Mouse (Mus musculus) forebrain, embryonic 12.5 days (tissue): Measurements from ENCODE around the gene Cyp24a1. TPM values are rescaled to one million over a fixed set of nuclear protein-coding genes. Genes with fewer than 3 reads are reported as not detected.
A peak's percentile ranks its signal among the peaks of the same experiment; 100 is the strongest.
"Not testable (repeated sequence)": the region's sequence is repeated elsewhere in the genome, so short reads cannot be mapped to it uniquely, and the experiment has no call there.

Source experiments
- ATAC-seq: fragments of 200-750 bp; cut with Nextera tagmentation; 2 replicates; pipeline ENCODE4 v1.8.0; 2017; ENCODE audit warnings: moderate TSS enrichment; ENCODE audit not compliant: low FRiP score
- H3K27ac ChIP-seq: fragments of 300-500 bp; sonication (generic); 2 replicates; pipeline ENCODE4 v1.5.1; 2016; ENCODE audit warnings: mild to moderate bottlenecking
- H3K27me3 ChIP-seq: fragments of 300-500 bp; sonication (generic); 2 replicates; pipeline ENCODE4 v1.6.1; 2016; ENCODE audit warnings: mild to moderate bottlenecking
- H3K36me3 ChIP-seq: fragments of 300-500 bp; sonication (generic); replicated peaks from 2 replicates; pipeline ENCODE4 v1.6.1; 2016; ENCODE audit warnings: mild to moderate bottlenecking
- H3K4me1 ChIP-seq: fragments of 300-500 bp; sonication (generic); 2 replicates; pipeline ENCODE4 v1.6.1; 2016
- H3K4me2 ChIP-seq: fragments of 300-500 bp; sonication (generic); 2 replicates; pipeline ENCODE4 v1.6.1; 2016; ENCODE audit warnings: mild to moderate bottlenecking, moderate library complexity
- H3K4me3 ChIP-seq: fragments of 300-500 bp; sonication (generic); replicated peaks from 2 replicates; pipeline ENCODE4 v1.5.1; 2016; ENCODE audit warnings: mild to moderate bottlenecking
- H3K9ac ChIP-seq: fragments of 300-500 bp; sonication (generic); 2 replicates; pipeline ENCODE4 v1.6.1; 2016; ENCODE audit warnings: mild to moderate bottlenecking
- H3K9me3 ChIP-seq: fragments of 300-500 bp; sonication (generic); 2 replicates; pipeline ENCODE4 v1.6.1; 2016
- WGBS: fragments of 180-500 bp; shearing (Covaris S2); methylation state at CpG from one replicate; pipeline ENCODE4 v1.1.7; 2016; 5-methylcytosine and 5-hydroxymethylcytosine counted together
- polyA plus RNA-seq: library from polyadenylated mRNA; unstranded; fragments of >200 nt; fragmentation: Nextera tagmentation; extraction: Ambion mirVana; gene quantifications from 2 replicates; pipeline ENCODE4 v1.2.1, GENCODE M21; 2016

Cyp24a1 gene
- polyA plus RNA-seq, 1 experiment from 2014 or later = not detected

- Histone ChIP-seq H3K27me3 (peaks cover 4% of the 10 kb centered on the region; the same call in 1 of the 2 replicates), H3K27ac (no peak overlapping the region), H3K9me3 (no peaks in the 10 kb centered on the region), H3K4me1 (peaks cover 6% of the 10 kb centered on the region), H3K4me3 (no peak overlapping the region), H3K4me2 (no peak overlapping the region), H3K9ac (no peak overlapping the region), H3K36me3 (no peaks in the 10 kb centered on the region)
- WGBS = 68% methylated on average over 10 of the region's 10 CpGs
- no peak for ATAC-seq
Observed at GRCm38 (mm10) chr2:170459183-170459582, 37.8 kb downstream of the Cyp24a1 start.

GRCm38 (mm10) chr2:170453809-170454208 is 43.1 kb downstream of the Cyp24a1 start:
- not testable (repeated sequence) for H3K4me3 ChIP-seq, H3K4me1 ChIP-seq, H3K27ac ChIP-seq, H3K4me2 ChIP-seq, ATAC-seq, H3K9ac ChIP-seq, H3K36me3 ChIP-seq, H3K27me3 ChIP-seq, H3K9me3 ChIP-seq
- WGBS = 82% methylated on average over 4 of the region's 4 CpGs

- no peaks in the 10 kb centered on the region for H3K36me3 ChIP-seq
- peaks cover 3% of the 10 kb centered on the region for H3K4me1 ChIP-seq
- no peaks in the 10 kb centered on the region for H3K9me3 ChIP-seq
- H3K4me3 ChIP-seq = no peak overlapping the region
- no peak overlapping the region for H3K9ac ChIP-seq
- 11% methylated on average over 9 of the region's 9 CpGs for WGBS
- no peak overlapping the region for H3K27ac ChIP-seq
- H3K27me3 ChIP-seq = peaks cover 9% of the 10 kb centered on the region; the same call in 1 of the 2 replicates
- H3K4me2 ChIP-seq = no peak overlapping the region
- ATAC-seq = 0 out of 2 replicates have a peak, but pooled peaks have one; percentile 30
Observed at GRCm38 (mm10) chr2:170450933-170451332, 46.0 kb downstream of the Cyp24a1 start.

GRCm38 (mm10) chr2:170447651-170448050 is 49.3 kb downstream of the Cyp24a1 start:
- H3K36me3 ChIP-seq = no peaks in the 10 kb centered on the region
- WGBS = 74% methylated on average over 10 of the region's 10 CpGs
- ATAC-seq = no peak
- no peak overlapping the region for H3K4me2 ChIP-seq
- H3K9me3 ChIP-seq = no peaks in the 10 kb centered on the region
- peaks cover 3% of the 10 kb centered on the region for H3K4me1 ChIP-seq
- H3K9ac ChIP-seq = no peak overlapping the region
- no peak overlapping the region for H3K27ac ChIP-seq
- peaks cover 9% of the 10 kb centered on the region; the same call in 1 of the 2 replicates for H3K27me3 ChIP-seq
- H3K4me3 ChIP-seq = no peak overlapping the region

- Histone ChIP-seq H3K4me1 (peaks cover 3% of the 10 kb centered on the region), H3K27ac (no peak overlapping the region), H3K36me3 (no peaks in the 10 kb centered on the region), H3K4me3 (no peak overlapping the region), H3K4me2 (no peak overlapping the region), H3K9me3 (no peaks in the 10 kb centered on the region), H3K9ac (no peak overlapping the region), H3K27me3 (peaks cover 9% of the 10 kb centered on the region; the same call in 1 of the 2 replicates)
- ATAC-seq = no peak
- 54% methylated on average over 5 of the region's 5 CpGs for WGBS
Observed at GRCm38 (mm10) chr2:170446843-170447383, 50.0 kb downstream of the Cyp24a1 start.

- Histone ChIP-seq H3K27ac (no peak overlapping the region), H3K4me3 (no peak overlapping the region), H3K9me3 (no peaks in the 10 kb centered on the region), H3K4me2 (no peak overlapping the region), H3K36me3 (no peaks in the 10 kb centered on the region), H3K4me1 (no peaks in the 10 kb centered on the region), H3K9ac (no peak overlapping the region), H3K27me3 (peaks cover 4% of the 10 kb centered on the region; the same call in 1 of the 2 replicates)
- ATAC-seq = no peak
- WGBS = 94% methylated on average over 5 of the region's 5 CpGs
Observed at GRCm38 (mm10) chr2:170445861-170446260, 51.1 kb downstream of the Cyp24a1 start.

- Histone ChIP-seq H3K4me3 (no peak overlapping the region), H3K27ac (no peak overlapping the region), H3K9ac (no peak overlapping the region), H3K4me1 (no peaks in the 10 kb centered on the region), H3K36me3 (no peaks in the 10 kb centered on the region), H3K27me3 (peaks cover 3% of the 10 kb centered on the region; the same call in 1 of the 2 replicates), H3K4me2 (no peak overlapping the region), H3K9me3 (no peaks in the 10 kb centered on the region)
- no peak for ATAC-seq
- WGBS = 73% methylated on average over 3 of the region's 3 CpGs
Observed at GRCm38 (mm10) chr2:170442535-170442934, 54.4 kb downstream of the Cyp24a1 start.

GRCm38 (mm10) chr2:170438782-170439181 is 58.2 kb downstream of the Cyp24a1 start:
- ATAC-seq = no peak
- H3K4me2 ChIP-seq = no peak overlapping the region

GRCm38 (mm10) chr2:170436204-170436603 is 60.7 kb downstream of the Cyp24a1 start:
- H3K4me3 ChIP-seq = no peak overlapping the region
- H3K36me3 ChIP-seq = no peaks in the 10 kb centered on the region
- H3K9ac ChIP-seq = no peak overlapping the region
- no peaks in the 10 kb centered on the region for H3K4me1 ChIP-seq
- H3K27me3 ChIP-seq = peaks cover 10% of the 10 kb centered on the region; the same call in 1 of the 2 replicates
- no peaks in the 10 kb centered on the region for H3K9me3 ChIP-seq
- 64% methylated on average over 4 of the region's 4 CpGs for WGBS
- ATAC-seq = no peak
- no peak overlapping the region for H3K27ac ChIP-seq
- no peak overlapping the region for H3K4me2 ChIP-seq

More at GRCm38 (mm10) chr2:170438782-170439181, 58.2 kb downstream of the Cyp24a1 start:
- Histone ChIP-seq H3K9me3 (no peaks in the 10 kb centered on the region), H3K9ac (no peak overlapping the region), H3K4me3 (no peak overlapping the region), H3K4me1 (no peaks in the 10 kb centered on the region), H3K36me3 (no peaks in the 10 kb centered on the region), H3K27me3 (peaks cover 10% of the 10 kb centered on the region; the same call in 1 of the 2 replicates), H3K27ac (no peak overlapping the region)
- WGBS = 45% methylated on average over 13 of the region's 13 CpGs

Other genes starting within 250 kb of the Cyp24a1 start
- 1.00 and 1.3 TPM in 2 replicates for gene Bcas1, start 69.3 kb downstream of the Cyp24a1 start, polyA plus RNA-seq
- 139 and 140 TPM in 2 replicates for gene Pfdn4, start 717 bp downstream of the Cyp24a1 start, polyA plus RNA-seq
- not detected in 2 replicates for gene 4930470P17Rik, start 104.9 kb upstream of the Cyp24a1 start, polyA plus RNA-seq
- gene Dok5, start 234.7 kb upstream of the Cyp24a1 start, polyA plus RNA-seq = 14.6 and 15.2 TPM in 2 replicates